Comparison of ENCODE assay signal across 13 mouse cellular contexts in the genomic region with DNA sequence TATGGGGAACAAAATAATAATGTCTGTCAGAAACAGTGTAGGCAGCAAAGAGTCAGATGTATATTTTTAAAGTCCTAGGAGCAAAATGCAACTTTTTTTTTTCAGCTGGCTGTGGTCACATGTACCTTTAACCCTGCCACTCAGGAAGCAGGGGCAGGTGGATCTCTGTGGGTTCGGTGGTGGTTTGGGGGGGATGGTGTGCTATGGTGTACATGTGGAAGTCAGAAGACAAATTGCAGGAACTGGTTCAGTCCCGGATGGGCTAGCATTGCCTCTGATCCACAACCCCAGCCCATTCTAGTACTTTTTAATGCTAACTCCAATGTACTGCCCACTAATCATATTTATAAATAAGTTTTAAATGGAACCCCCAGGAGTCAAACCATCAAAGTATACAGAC. TPM values are rescaled to one million over a fixed set of nuclear protein-coding genes. Genes with fewer than 3 reads are reported as not detected.
DNase-seq lines count a peak whose midpoint lies in the region; ATAC-seq and TF ChIP-seq lines count a peak whose summit lies in the region.
"Had no signal": no experiment of that assay in that cellular context is flagged by ENCODE, and none has a peak within 500 bp of the region (broad histone marks: within the 10 kb centered on the region; RNA-seq: fewer than 3 reads in every experiment).

No protein-coding gene starts in this region.

- no peaks in the 10 kb centered on the region for H3K9me3 ChIP-seq in hindbrain, postnatal 0 days (ENCODE audit: low read length)
- H3K9me3 ChIP-seq in heart, embryonic 11.5 days (replicated peaks; ENCODE audit: control insufficient read depth, low read length): no peaks in the 10 kb centered on the region

- H3K27ac ChIP-seq in spleen, adult 2 months (ENCODE audit: insufficient read depth, low read length): peak overlapping the region; percentile 42; the same call in 1 of the 2 replicates
- no peak overlapping the region for H3K27ac ChIP-seq in hindbrain, postnatal 0 days
- H3K27ac ChIP-seq in heart, embryonic 11.5 days (ENCODE audit: low read depth, low read length): no peak overlapping the region

- no peak for TF ChIP-seq CTCF in spleen, adult 2 months (IDR thresholded peaks at IDR 0.05; ENCODE audit: extremely low read depth, insufficient read depth, insufficient read length, insufficient replicate concordance)
- no peak for TF ChIP-seq CTCF in hindbrain, postnatal 0 days (IDR thresholded peaks at IDR 0.05; ENCODE audit: low read depth)

- H3K4me1 ChIP-seq in spleen, adult 2 months (ENCODE audit: control insufficient read depth, insufficient read depth, insufficient read length): peaks cover 28% of the 10 kb centered on the region; the same call in 1 of the 2 replicates
- H3K4me1 ChIP-seq in hindbrain, postnatal 0 days (ENCODE audit: insufficient read depth, low read length): peaks cover 14% of the 10 kb centered on the region
- peaks cover 3% of the 10 kb centered on the region; the same call in 1 of the 2 replicates for H3K4me1 ChIP-seq in heart, embryonic 11.5 days (ENCODE audit: control insufficient read depth, insufficient read depth, low read length)

- H3K4me3 ChIP-seq in spleen, adult 2 months (ENCODE audit: extremely low read depth, insufficient read depth, insufficient read length): no peak overlapping the region
- H3K4me3 ChIP-seq in hindbrain, postnatal 0 days (ENCODE audit: low read length): no peak overlapping the region
- no peak overlapping the region for H3K4me3 ChIP-seq in heart, embryonic 11.5 days (ENCODE audit: low read depth, low read length)

- DNase-seq in spleen, adult 2 months (ENCODE audit: low read depth in 1 of 2, low spot score in 2 of 2): peak in 1 of 2 experiments; percentile 66
- no peak for DNase-seq in spleen, adult 12 weeks (ENCODE audit: low spot score)
- DNase-seq in splenic B cell, adult 2 months (ENCODE audit: low read depth, low spot score): peak; percentile 53
- no peak for DNase-seq in hindbrain, postnatal 0 days (ENCODE audit: low spot score)
- no peak for DNase-seq in gastrocnemius, postnatal 10 days
- DNase-seq: adrenal gland, adult 8-10 months; cerebellum, adult 9-10 months; kidney, adult 9 months had no signal

- WGBS in spleen, adult 2 months: 6% methylated on average over 2 of the region's 2 CpGs
- WGBS in hindbrain, postnatal 0 days: 96% methylated on average over 2 of the region's 2 CpGs
- WGBS in heart, embryonic 11.5 days (ENCODE audit: insufficient replicate concordance): 67% methylated on average over 2 of the region's 2 CpGs

- ATAC-seq in granulocyte monocyte progenitor cell, adult 5-6 weeks (replicated peaks; ENCODE audit: poor library complexity, severe bottlenecking): peak; percentile 62
- no peak for ATAC-seq in hindbrain, postnatal 0 days
- no peak for ATAC-seq in heart, embryonic 11.5 days (replicated peaks; ENCODE audit: insufficient number of reproducible peaks, low FRiP score, low TSS enrichment)
- ATAC-seq: hindbrain, embryonic 16.5 days; lung, postnatal 0 days had no signal

- H3K27me3 ChIP-seq in spleen, adult 2 months (ENCODE audit: control insufficient read depth, insufficient read depth, low read length): no peaks in the 10 kb centered on the region
- H3K27me3 ChIP-seq in splenic B cell, adult 2 months (ENCODE audit: control insufficient read depth, insufficient read depth, low read length, poor library complexity, severe bottlenecking): no peaks in the 10 kb centered on the region
- no peaks in the 10 kb centered on the region for H3K27me3 ChIP-seq in hindbrain, postnatal 0 days (ENCODE audit: insufficient read depth, low read length)
- H3K27me3 ChIP-seq in heart, embryonic 11.5 days (ENCODE audit: control insufficient read depth, insufficient read depth, low read length): no peaks in the 10 kb centered on the region

- no peak overlapping the region for H3K4me2 ChIP-seq in hindbrain, postnatal 0 days (ENCODE audit: low read depth, low read length)
- no peak overlapping the region for H3K4me2 ChIP-seq in heart, embryonic 11.5 days
- H3K4me2 ChIP-seq: midbrain, embryonic 11.5 days had no signal

- H3K9ac ChIP-seq in hindbrain, postnatal 0 days (replicated peaks; ENCODE audit: low read length): no peak overlapping the region
- no peak overlapping the region for H3K9ac ChIP-seq in heart, embryonic 11.5 days (ENCODE audit: low read depth, low read length)

- no peaks in the 10 kb centered on the region for H3K36me3 ChIP-seq in spleen, adult 2 months (ENCODE audit: control insufficient read depth, insufficient read depth, low read length)
- no peaks in the 10 kb centered on the region for H3K36me3 ChIP-seq in splenic B cell, adult 2 months (ENCODE audit: control insufficient read depth, insufficient read depth, low read length, poor library complexity, severe bottlenecking)
- H3K36me3 ChIP-seq in hindbrain, postnatal 0 days (ENCODE audit: insufficient read depth, low read length): no peaks in the 10 kb centered on the region
- H3K36me3 ChIP-seq in heart, embryonic 11.5 days (ENCODE audit: control insufficient read depth, insufficient read depth, low read length): no peaks in the 10 kb centered on the region

- no peak for TF ChIP-seq POLR2A in spleen, adult 2 months (IDR thresholded peaks at IDR 0.05; ENCODE audit: low read depth, low read length)

RNA-seq across cellular contexts. Expression of gene Klf13, which starts 45.6 kb away (rescaled TPM):
- 72.0 and 89.0 TPM in 2 replicates for polyA plus RNA-seq in spleen, adult 2 months (2012; rRNA removed)
- 39.9 and 51.5 TPM in 2 replicates for total RNA-seq in granulocyte monocyte progenitor cell, adult 5-6 weeks (2014; fragmentation: Nextera tagmentation)
- total RNA-seq in granulocyte monocyte progenitor cell, adult 5-6 weeks (2017): 11.6 and 24.0 TPM in 2 replicates
- total RNA-seq in hindbrain, postnatal 0 days (2014; rRNA removed): 30.7 and 34.0 TPM in 2 replicates
- 26.9 and 28.0 TPM in 2 replicates for polyA plus RNA-seq in hindbrain, postnatal 0 days (2015; fragmentation: Nextera tagmentation; extraction: Ambion mirVana)
- 16.3 and 18.8 TPM in 2 replicates for polyA plus RNA-seq in heart, embryonic 11.5 days (2014; fragmentation: Nextera tagmentation; extraction: Ambion mirVana)
- total RNA-seq in gastrocnemius, postnatal 10 days (2021): 10 to 100 TPM; 38.3 to 50.8 TPM
